Mouse (Mus musculus): ENCODE data around the gene Hyou1.

DNA sequence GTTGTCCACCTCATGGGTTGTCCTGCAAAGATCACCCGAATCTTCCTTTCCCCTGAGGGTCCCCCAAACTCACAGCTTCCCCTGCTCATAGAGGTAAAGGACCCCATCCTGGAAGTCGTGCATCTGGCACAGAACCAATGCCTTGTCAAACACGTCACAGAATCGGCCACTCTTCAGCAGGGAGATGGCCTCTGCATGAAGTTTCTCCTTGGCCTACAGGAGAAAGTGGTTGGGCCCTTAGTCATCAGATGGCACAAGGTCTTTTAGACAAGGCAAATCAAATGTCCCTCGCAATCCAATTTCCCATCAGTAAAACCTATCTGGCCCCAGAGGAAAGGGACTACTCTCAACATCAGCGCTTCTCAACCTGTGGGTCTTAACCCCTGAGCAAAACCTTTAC is 26.1 kb upstream of the Hyou1 start:
- TF ChIP-seq ZC3H11A (IDR thresholded peaks at IDR 0.05; ENCODE audit: borderline replicate concordance, low read depth, low read length) (no peak), MAFK (IDR thresholded peaks at IDR 0.05; ENCODE audit: insufficient read depth, low read depth, low read length) (no peak), CHD2 (IDR thresholded peaks at IDR 0.05; ENCODE audit: low read depth, low read length) (no peak)
